Mouse (Mus musculus) hindbrain, postnatal 0 days (tissue): ENCODE measurements around the gene Cenpf. TPM values are rescaled to one million over a fixed set of nuclear protein-coding genes. Genes with fewer than 3 reads are reported as not detected.

Source experiments
- ATAC-seq: fragments of 200-750 bp; cut with Nextera tagmentation; 2 replicates; pipeline ENCODE4 v1.8.0; 2017; ENCODE audit warnings: mild to moderate bottlenecking, moderate TSS enrichment, moderate library complexity
- DNase-seq: peaks from one replicate; pipeline ENCODE4 v3.0.0-alpha.2; 2015; ENCODE audit warnings: low spot score
- H3K27ac ChIP-seq: fragments of 300-500 bp; sonication (generic); 2 replicates; pipeline ENCODE4 v1.5.1; 2014; ENCODE audit warnings: mild to moderate bottlenecking
- H3K27me3 ChIP-seq: fragments of 300-500 bp; sonication (generic); 2 replicates; pipeline ENCODE4 v1.6.1; 2014; ENCODE audit warnings: low read length, mixed read lengths; ENCODE audit not compliant: insufficient read depth
- H3K36me3 ChIP-seq: fragments of 300-500 bp; sonication (generic); 2 replicates; pipeline ENCODE4 v1.6.1; 2014; ENCODE audit warnings: low read length, mixed read lengths; ENCODE audit not compliant: insufficient read depth
- H3K4me1 ChIP-seq: fragments of 300-500 bp; sonication (generic); 2 replicates; pipeline ENCODE4 v1.6.1; 2014; ENCODE audit warnings: antibody characterized with exemption, low read length, mixed read lengths; ENCODE audit not compliant: insufficient read depth
- H3K4me2 ChIP-seq: fragments of 300-500 bp; sonication (generic); 2 replicates; pipeline ENCODE4 v1.6.1; 2014; ENCODE audit warnings: low read depth, mild to moderate bottlenecking, low read length, moderate library complexity, mixed read lengths
- H3K4me3 ChIP-seq: fragments of 300-500 bp; sonication (generic); 2 replicates; pipeline ENCODE4 v1.5.1; 2014; ENCODE audit warnings: low read length
- H3K9ac ChIP-seq: fragments of 300-500 bp; sonication (generic); replicated peaks from 2 replicates; pipeline ENCODE4 v1.6.1; 2014; ENCODE audit warnings: mild to moderate bottlenecking, low read length, moderate library complexity, mixed read lengths
- H3K9me3 ChIP-seq: fragments of 300-500 bp; sonication (generic); 2 replicates; pipeline ENCODE4 v1.6.1; 2016; ENCODE audit warnings: low read length, mixed read lengths
- CTCF ChIP-seq: IDR thresholded peaks from 2 replicates; pipeline ENCODE4 v1.5.1; 2016; ENCODE audit warnings: antibody characterized with exemption, control low read depth, low read depth
- WGBS: fragments of 180-500 bp; shearing (Covaris S2); extraction: QIAGEN DNeasy Blood & Tissue Kit; methylation state at CpG from one replicate; pipeline ENCODE4 v1.1.7; 2014; 5-methylcytosine and 5-hydroxymethylcytosine counted together
- polyA plus RNA-seq: library from polyadenylated mRNA; unstranded; fragments of >200 nt; fragmentation: Nextera tagmentation; extraction: Ambion mirVana; gene quantifications from 2 replicates; pipeline ENCODE4 v1.2.1, GENCODE M21; 2015
- total RNA-seq: library from RNA; depleted of rRNA; stranded (reverse); fragments of >200 nt; gene quantifications from 2 replicates; pipeline ENCODE4 v1.2.3, GENCODE M21; 2014; rRNA removed

Cenpf gene
- total and polyA plus RNA-seq, 2 experiments from 2014 or later = 4.8 to 22.5 TPM

GRCm38 (mm10) chr1:189597096-189597495 lies 90.8 kb downstream of the Cenpf start:
- WGBS = 91% methylated on average over 3 of the region's 3 CpGs
- H3K36me3 ChIP-seq = no peaks in the 10 kb centered on the region
- no peak overlapping the region for H3K27ac ChIP-seq
- no peak overlapping the region for H3K4me3 ChIP-seq
- H3K9ac ChIP-seq = no peak overlapping the region
- DNase-seq = no peak
- no peak overlapping the region for H3K4me2 ChIP-seq
- H3K4me1 ChIP-seq = no peaks in the 10 kb centered on the region
- no peaks in the 10 kb centered on the region for H3K27me3 ChIP-seq
- H3K9me3 ChIP-seq = no peaks in the 10 kb centered on the region
- no peak for ATAC-seq
- TF ChIP-seq CTCF = no peak

Other genes with a start within 250 kb of the Cenpf start
- 8.2 and 8.9 TPM in 2 replicates for gene Ptpn14, start 40.2 kb upstream of the Cenpf start, total RNA-seq
- gene Ptpn14, start 40.2 kb upstream of the Cenpf start, polyA plus RNA-seq = 1.4 and 1.6 TPM in 2 replicates
- gene Smyd2, start 234.3 kb upstream of the Cenpf start, total RNA-seq = 52.0 and 61.9 TPM in 2 replicates
- gene Smyd2, start 234.3 kb upstream of the Cenpf start, polyA plus RNA-seq = 81.1 and 81.8 TPM in 2 replicates